Mouse (Mus musculus): ENCODE results near the gene Shisal2a. TPM values are rescaled to one million over a fixed set of nuclear protein-coding genes. Genes with fewer than 3 reads are reported as not detected.

The Shisal2a gene
- total RNA-seq (2021), result 4.1 and 4.5 TPM in 2 replicates
- long read RNA-seq, partial matches to known transcripts, result 0 of 3 reads
- long read RNA-seq, other reads (novel, unspliced or antisense), result 0 of 3 reads

- DNase-seq, result peak; percentile 16
Observed at GRCm38 (mm10) chr4:108383183-108383714, at the start of gene Shisal2a. TSS of gene Shisal2a (minus strand) at chr4:108383349.

GRCm38 (mm10) chr4:108431561-108431936, 48.4 kb upstream of the Shisal2a start:
- DNase-seq, result no peak

DNA sequence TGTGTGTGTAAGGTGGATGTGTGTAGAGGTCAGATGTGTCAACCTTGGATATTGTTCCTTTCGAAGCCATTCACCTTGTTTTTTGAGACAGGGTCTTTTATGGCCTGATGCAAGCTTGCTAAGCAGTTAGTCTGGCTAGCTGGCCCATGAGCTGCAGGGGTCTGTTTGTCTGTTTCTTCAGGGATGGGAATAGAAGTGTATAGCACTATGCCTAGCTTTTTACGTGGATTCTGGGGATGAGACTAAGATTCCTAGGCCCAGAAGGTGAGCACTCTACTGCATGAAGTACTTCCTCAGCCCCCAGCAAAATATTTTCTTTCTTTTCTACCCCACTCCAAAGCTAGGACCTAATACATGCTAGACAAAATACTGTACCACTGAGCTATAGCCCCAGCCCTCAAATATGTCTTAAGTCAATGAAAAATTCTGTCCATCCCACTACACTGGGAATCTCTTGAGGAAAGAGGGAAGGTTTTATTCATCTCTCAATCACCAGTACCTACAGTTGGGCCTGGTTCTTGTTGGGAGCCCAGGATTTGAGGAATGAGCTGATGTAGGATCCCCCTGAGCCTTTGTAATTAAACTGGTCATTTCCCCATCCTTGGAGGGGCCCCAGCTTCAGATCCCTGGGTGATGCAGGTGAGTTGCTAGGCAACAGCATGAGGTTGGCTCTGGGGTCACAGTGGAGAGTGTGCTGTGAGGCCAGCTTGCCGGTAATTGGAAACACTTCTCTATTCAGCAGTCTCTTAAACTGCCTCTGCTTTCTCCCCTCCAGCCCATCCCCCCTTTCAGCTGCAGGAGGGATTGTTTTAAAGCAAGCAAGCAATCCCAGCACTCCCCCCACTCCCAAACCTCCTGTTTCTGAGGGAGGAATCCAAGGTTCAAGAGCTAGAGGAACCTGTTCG, 47.8 kb upstream of the Shisal2a start:
- no peak for DNase-seq

DNA sequence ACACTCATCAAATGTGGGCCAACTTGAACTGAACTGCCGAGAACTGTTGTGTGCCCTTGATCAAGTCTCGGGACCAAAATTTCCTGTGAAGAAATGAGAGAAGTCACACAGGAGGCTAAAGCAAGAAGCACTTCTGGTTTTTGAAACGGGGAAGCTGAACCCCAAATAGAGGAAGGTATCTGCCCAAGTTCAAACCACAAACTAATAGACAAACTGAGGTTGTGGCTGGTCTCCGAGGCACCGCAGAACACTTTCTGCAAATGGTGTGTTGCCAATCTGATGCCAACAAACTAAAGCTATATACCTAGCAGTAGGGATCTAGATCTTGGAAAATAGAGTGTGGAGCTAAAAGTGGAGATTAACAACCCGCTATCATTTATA, 45.2 kb upstream of the Shisal2a start:
- DNase-seq, result no peak

DNA sequence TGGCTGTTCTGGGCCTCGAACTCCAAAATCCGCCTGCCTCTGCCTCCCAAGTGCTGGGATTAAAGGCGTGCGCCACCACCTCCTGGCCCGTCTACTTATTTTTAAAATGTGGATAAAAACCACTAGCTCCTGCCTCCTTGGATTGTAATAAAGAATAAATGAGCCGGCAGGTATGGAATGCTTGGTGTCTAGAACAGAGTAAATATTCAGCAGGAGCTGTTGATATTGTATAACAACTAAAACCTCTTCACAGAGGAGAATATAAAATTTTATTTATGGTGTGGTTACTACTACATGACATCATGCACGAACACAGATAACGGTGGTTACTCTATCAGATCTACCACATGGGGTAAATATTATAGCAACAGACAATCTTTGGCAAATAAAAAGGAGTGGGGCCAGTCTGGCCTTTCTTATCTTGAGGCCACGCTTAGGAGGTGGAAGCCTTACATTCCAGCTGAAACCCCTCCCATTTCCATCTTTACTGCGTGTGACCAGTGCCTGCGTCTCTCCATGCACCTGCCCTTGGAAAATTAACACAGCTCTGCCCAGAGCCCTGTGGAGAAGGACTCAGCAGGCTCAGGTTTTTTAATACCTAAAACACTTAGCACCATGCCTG, 44.7 kb upstream of the Shisal2a start:
- DNase-seq, result no peak

- DNase-seq, result no peak
Observed at GRCm38 (mm10) chr4:108424587-108424986, 41.4 kb upstream of the Shisal2a start.

DNA sequence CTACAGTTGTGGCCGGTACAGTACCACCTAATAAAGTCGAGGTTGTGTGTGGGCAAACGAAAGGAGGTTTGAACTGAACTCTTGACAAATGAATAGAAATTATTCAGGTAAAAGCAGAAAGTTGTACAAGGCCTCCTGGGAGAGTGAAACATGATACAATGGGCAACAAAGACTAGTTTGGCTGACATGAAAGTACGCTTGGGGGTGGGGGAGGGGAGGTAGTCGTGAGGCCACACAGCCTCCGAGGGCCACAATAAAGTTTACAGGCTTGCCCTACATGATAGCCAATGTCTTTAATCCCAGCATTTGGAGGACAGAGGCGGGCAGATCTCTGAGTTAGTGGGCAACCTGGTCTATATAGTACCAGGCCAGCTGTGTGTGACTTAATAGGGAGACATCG, 24.5 kb upstream of the Shisal2a start:
- no peak for DNase-seq

DNA sequence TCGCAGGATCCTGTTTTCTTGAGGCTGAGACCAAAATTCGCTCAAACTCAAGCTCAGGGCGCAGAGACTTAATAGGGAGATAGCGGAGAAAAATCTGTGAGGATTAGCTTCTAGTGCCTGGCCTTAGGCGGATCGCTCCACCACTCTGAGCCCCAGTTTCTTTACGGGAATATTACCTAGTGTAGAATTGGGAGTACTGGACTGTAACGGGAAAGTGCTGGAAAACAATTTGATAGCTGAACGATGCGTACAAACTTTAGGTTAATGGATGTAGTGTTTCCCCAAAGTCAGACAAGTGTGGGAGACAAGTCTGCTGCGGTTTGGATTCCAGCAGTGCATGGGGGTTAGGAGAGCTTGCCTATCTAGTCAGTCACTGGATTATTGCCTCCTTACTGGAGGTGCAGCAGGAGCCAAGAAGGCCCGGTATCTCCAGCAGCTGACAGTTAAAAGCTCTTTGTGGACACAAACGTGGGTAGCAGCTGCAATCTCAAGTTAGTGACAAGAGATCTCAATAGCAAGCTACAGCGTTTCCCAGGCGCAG, 23.8 kb upstream of the Shisal2a start, which contains the start of gene Gpx7:
Gene Gpx7 (minus strand): TSS at position 101 of the 541 bp plus-strand sequence.
- no peak for DNase-seq

- DNase-seq, result peak; percentile 69
Observed at GRCm38 (mm10) chr4:108406138-108406860, 23.1 kb upstream of the Shisal2a start.

- DNase-seq, result no peak
Observed at GRCm38 (mm10) chr4:108405766-108406137, 22.6 kb upstream of the Shisal2a start.

DNA sequence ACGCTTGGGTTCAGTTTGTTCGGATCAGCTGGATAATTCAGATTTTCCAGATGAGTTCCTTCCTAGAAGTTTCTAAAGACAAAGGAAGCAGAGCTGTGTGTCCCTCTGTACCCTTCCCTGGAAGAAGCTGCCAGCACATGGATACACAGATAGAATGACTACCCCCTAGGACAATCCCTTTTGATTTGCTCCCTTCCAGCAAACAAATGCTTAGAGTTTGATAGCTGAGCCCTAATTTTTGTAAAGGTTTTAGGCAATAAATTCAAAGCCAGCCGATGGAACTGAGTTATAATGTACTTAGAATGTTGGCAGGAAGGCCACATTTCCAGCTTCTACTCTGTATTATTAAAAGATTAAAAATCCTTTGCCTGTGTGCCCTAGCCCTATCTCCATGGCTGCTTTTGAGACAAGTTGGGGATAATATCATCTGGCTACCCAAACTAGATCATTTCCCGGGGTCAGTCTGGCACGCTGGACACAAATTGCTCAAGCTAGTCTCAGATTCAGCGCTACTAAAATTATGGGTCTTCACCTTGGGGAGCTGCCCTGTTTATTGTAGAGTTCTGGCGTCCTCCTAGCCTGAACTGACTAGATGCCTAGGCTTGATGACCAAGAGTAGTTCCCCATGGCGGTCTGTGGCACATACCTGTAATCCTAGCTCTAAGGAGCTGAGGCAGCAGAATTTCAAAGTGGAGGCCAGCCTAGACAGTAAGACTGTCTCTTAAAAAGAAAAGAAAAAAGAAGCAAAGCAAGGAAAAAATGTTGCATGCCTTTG, 20.9 kb upstream of the Shisal2a start:
- no peak for DNase-seq

DNA sequence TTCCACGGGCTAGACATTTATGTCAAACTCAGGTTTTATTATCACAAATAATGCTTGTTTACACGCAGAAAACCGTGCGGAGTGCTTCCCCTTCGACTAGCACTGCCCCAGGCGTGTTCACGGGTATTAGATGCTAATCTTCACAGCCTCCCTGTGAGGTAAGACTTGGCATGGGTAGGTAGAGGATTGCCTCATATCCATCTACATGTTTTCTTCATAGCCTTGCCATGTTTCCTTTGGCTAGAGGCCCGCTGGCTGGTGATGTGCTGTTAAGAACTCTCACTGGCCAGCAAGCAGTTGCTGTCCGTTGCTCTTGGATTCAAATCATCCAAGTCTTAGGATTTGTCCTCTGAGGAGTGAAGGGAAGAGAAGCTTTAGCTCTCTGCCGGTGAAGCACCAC, 17.2 kb upstream of the Shisal2a start:
- DNase-seq, result peak; percentile 23

DNA sequence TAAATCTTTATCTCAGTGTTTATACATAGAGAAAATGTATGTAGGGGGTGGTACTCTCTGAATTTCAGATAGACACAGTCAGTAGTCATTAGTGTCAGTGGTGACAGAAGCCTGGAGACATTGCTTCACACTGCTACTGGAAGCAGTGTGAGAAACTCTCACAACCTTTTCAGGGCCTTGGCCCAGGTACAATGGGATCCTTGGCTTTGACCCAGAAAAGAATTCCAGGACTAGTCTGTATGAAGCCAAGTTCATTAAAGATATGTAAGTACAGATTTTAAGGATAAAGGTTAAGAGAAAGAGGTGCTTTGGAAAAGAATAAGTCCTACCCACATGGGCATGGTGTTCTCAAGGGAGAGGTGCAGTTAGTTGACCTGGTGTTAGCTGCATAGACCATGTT, 11.1 kb upstream of the Shisal2a start:
- no peak for DNase-seq

DNA sequence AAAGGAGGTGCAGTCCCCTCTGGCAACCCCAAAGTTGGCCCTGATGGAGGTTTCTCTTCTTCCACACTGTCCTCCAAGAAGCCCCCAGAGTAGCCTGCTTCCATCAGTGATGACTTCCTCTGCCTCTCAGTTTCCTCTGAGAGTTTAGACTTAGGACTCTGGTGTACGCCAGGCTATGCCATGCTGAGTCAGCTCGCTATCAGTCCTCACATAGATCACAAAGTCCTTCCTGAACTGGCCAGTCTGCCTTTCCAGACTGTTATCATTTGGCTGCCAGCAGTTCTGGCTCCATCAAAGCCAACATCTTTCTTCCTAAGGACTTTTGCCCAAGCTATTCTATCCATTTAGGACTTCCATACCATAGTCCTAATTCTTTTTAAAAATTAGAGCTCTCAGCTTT, 9.4 kb upstream of the Shisal2a start:
- DNase-seq, result no peak

- DNase-seq, result no peak
Observed at GRCm38 (mm10) chr4:108391124-108391523, 8.0 kb upstream of the Shisal2a start.

GRCm38 (mm10) chr4:108388741-108389140, 5.6 kb upstream of the Shisal2a start:
- no peak for DNase-seq

GRCm38 (mm10) chr4:108387681-108388253, 4.6 kb upstream of the Shisal2a start:
- DNase-seq, result peak; percentile 56

GRCm38 (mm10) chr4:108387106-108387505, 4.0 kb upstream of the Shisal2a start:
- no peak for DNase-seq

DNA sequence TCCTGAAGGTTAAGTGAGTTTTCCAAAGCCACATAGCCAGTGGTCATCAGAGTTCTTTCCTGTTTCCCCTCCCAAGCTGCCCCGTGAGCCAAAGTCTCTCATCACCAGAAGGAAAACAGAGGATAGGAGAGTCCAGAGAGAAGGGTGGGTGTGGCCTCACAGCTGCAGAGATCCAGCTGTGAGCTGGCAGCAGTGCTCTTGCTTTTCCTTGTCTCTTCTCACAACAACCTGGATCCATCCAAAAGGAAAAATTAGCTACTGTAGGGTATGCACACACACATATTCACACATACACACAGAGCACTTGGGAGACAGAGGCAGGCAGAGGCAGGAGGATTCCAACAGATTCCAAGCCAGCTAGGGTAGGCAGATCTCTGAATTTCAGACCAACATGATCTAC, 2.9 kb upstream of the Shisal2a start:
- no peak for DNase-seq

DNA sequence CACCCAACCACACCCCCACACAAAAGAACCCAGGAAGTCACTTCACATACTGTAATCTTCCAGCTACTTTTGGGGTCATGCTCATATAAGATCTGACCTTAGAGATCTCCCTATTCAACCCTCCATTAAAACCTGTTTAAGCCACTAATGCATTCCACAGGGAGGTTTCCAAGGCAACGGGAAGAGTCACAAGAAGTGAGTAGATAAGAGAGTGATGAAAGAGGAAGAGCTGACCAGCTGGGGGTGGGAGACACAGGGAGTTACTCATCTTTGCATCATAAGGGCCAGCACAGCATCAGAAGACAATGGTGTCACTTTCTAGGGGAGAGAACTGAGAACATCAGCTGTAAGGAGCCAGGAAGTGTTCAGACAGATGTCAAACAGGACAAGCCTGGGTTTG, 3.0 kb downstream of the Shisal2a start:
- no peak for DNase-seq

GRCm38 (mm10) chr4:108379476-108379875, 3.7 kb downstream of the Shisal2a start:
- no peak for DNase-seq
